Mouse (Mus musculus): ENCODE measurements around the gene Pax5. TPM values are rescaled to one million over a fixed set of nuclear protein-coding genes. Genes with fewer than 3 reads are reported as not detected.
A peak's percentile ranks its signal among the peaks of the same experiment; 100 is the strongest.
"Not testable (repeated sequence)": the region's sequence is repeated elsewhere in the genome, so short reads cannot be mapped to it uniquely, and the experiment has no call there.

The Pax5 gene
- 1 to 10 TPM in 1 of 2 experiments, not detected in 1; 2.2 TPM for polyA plus RNA-seq (2017; shearing (Covaris generic))

DNA sequence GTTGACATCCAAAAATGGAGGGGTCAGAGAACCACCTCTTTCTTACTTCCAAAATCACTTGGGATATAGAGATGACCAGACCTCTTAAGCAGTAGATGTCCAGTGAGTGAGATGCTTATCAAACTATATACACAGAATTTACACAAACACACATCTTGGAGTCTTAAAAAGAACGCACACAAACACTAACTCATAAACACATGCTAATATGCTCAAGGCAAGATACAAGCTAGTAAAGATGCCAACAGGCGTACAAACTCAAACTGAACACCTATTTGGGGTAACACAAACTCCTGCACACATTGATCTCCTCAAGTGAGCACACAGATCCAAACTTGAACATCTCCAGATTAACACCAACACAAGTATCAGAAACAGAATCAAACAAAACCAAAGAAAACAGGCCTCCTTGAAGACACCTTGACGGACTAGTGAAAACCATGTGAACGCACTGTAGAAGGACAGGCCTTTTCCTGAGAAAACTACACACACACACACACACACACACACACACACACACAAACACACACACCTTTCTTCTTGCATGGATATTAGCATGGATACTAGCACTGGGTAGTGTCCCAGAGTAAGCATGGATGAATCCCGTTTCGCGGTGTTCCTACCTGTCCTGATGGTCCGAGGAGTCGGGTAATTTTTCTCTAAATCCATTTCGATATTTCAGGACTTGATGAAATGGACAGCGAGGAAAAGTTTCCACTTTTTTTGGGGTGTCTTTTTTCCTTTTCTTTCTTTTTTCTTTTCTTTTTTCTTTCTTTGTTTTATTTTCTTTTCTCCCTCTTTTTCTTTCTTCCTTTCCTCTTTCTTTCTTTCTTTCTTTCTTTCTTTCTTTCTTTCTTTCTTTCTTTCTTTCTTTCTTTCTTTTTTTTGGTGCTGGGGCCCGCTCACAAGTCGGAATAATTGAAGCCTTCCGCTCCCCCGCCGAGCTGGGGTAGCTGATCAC is at the start of gene Pax5:
Gene Pax5, minus strand, starts transcription at position 748 of the 961 bp plus-strand sequence.
- ATAC-seq: no peak

DNA sequence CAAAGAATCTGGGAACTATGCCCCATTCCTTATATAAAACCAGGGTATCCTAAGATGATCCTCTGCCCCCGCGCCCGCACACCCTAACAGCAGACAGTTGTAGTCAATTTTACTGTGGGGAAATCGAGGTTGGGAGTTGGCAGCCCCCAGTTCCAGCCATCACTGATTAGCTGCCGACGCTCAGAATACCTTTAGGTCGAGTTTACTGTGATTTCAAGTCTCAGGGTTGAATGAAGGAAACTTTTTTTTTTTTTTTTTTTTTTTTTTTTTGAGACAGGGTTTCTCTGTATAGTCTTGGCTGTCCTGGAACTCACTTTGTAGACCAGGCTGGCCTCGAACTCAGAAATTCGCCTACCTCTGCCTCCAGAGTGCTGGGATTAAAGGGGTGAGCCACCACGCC is 46.8 kb upstream of the Pax5 start:
- not testable (repeated sequence) for ATAC-seq

DNA sequence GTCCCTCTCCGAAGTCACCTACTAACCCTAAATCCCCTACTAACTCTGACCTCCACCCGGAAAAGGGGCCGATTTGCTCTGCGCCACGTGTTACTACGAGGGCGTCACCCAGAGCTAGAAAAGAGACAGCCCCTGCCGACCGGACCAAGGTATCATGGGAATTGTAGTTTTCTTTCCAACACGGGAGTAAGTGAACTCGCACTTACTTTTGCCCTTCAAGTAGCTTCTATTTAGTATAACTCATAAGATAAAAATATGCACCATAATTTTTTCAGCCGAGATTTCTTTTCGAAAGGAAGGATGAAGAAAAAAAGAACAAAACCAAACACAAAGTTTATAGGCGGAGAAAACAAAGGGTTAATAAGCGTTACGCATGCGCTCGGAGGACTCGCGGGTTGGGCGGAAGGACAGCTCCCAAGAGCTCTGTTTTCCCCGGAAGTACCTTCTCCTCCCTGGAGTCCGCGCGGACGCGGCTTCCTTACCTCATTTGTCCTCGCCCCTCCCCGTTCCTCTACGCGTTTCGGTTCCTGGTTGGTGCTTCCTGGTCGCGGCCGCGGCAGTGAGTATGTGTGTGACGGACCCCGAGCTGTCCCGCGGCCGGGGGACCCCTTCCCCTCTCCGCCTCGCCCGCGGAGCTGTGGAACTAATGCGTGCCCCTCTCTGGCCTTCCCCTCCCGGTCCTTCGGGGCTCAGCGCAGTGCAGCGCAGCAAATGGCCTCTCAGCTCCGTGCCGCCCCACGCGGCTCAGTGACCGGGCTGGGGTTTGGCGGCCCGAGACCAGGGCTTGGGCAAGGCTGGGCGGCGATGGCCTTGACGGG is 46.1 kb upstream of the Pax5 start:
- ATAC-seq: peak; percentile 90

DNA sequence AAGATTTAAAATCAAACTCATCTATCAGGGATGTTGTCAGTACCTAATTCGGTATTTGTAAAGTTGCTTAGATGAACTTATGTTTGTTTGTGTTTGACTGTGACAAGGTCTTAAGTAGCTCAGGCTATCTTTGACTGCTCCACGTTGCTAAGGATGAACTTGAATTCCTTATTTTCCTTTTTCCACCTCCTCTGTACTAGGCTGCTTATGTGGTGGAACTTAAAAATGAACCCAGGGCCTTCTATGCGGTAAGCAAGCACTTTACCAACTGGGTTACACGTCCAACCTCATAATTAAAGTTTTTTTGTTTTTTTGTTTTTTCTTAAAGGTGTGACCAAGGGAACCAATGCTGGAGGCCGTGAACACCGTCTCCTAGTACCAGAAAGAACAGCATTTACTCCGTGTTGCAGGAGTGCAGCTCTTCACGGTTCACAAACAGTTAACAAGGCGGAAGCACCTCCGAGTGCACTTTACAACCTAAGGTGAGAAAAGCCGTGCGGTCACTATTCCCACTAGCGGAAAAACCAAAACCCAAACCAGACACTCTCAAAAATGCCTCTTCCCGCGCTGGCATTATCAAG is 45.4 kb upstream of the Pax5 start, which contains the start of gene Zcchc7:
Gene Zcchc7, plus strand, starts transcription at position 325 of the 581 bp plus-strand sequence.
- ATAC-seq: peak; percentile 34

DNA sequence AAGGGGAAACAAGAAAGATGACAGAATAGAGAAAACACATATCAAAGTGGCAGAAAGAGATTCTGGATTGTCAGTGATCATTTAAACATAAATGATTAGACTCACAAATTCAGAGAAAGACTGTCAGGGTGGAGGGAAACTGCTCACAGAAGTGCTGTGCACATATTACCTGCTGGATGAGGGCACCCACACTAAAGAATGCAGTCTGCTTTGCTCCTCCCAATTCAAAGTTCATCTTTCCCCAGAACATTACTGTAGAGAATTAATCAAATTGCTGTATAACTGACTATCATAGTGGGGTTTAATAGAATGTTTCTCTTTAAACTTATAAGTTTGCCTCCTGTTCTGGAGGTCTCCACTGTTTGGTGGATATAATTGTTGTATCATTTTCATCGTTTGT is 30.2 kb upstream of the Pax5 start:
- no peak for ATAC-seq

DNA sequence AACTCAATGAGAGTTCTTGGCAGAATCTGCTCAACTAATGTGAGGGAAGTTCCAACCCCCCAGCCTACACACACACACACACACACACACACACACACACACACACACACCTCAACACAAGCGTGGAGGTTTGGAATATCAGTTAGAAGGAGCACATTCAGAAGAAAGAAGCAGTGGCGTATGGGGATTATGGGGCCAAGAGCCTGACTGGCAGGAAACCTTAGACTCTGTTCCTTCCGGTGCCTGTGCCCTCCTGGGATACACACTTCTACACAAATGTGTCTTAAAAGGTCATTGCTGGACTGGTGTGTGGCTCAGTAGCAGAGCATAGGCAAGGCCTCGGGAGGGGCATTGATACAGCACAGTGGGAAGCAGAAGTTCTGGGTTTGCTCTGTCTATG is 10.9 kb upstream of the Pax5 start:
- no peak for ATAC-seq

DNA sequence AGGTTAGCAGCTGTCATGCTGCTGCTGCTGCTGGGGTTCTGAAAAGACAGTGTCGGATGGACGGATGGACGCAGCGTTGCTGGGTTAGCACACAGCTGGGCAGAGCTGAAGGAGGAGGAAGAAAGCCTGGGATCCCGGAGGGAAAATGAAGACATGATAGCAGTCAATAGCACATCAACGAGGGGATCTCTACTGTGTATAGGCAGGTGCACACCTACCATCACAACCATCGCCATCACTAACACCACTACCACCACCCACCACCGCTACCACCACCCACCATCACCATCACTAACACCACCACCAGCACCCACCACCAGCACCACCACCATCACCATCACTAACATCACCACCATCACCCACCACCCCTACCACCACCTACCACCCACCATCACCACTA is 9.8 kb upstream of the Pax5 start:
- ATAC-seq: no peak

DNA sequence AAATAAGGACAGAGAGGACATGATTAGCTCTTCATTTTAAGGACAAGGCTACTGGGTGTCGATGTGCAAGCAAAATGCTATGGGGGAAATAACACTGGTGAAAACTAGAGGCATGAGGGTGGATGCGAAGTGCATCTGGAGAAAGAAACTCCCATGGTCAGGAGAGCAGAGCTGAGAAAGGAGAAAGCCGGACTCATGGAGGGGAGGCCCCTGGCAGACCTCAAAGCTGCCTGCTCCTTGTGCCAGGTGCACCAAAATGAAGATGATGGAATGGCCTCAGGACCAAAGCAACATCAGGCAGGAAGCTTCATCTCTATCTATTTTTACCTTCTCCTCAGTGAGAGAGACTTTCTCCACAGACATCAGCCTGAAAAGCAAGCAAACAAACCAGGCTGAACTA is 7.4 kb upstream of the Pax5 start:
- no peak for ATAC-seq

DNA sequence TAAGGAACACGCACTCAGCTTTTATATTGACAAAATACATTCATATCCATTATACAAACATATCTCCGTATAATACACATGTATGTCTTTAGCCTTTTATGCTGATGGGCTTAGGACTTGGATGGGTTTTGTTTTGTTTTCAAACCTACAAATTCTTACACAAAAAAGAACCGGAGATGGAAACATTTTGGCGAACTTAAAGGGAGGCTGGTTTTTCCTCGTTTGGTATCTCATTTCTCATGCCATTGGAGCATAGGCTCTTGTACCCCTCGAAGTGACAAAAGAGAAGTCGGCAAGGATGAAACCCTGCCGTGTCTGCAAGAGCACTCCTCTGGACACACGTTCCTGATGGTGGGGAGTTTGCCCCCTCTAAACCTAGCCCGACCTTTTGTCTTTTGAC is 6.1 kb upstream of the Pax5 start:
- no peak for ATAC-seq

DNA sequence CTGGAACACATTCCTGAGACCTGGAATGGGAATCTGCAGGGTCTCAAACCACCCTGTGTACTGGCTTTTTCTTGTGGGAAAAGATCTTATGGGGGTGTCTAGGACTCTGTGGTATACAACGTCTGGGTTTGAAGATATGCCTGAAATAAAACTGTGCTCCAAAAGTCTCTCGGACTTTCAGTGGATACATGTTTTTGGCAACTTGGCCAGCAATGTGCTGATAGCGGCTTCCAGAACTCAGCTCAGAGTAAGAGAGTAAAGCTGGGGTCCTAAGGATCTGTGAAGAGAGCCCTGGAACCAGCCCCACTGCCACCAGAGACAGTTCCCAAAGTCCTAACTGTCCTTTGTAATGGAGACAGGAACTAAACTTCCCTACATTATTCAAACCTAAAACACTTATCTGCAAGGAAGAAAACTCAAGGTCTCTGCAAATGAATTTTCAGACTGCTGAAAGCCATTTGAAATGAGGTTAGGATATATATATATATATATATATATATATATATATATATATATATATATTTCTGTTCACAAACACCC is 5.4 kb upstream of the Pax5 start:
- no peak for ATAC-seq

DNA sequence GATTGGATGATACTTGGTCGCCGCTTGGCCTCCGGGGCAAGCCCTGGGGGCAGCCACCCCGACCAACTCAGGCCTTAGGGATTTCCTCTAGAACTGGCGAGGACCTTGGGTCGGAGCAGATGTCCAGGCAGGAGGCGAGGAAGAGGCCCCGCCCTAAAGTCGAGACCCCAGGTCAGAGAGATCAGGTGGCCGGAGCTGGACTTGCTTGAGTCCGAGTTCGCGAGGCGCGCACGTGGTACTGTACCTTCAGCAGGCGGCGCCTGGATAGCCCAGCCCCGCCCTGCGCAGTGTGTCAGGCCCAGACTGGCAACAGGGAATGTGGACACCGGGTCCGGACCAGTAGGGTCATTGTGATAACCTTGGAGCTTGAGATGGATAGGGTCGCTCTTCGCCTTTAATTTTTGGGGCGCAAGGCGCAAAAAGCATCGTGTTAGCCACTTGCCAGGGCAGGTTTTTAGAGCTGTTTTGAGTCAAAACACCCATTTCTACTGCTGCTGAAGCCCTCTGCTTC is 3.9 kb upstream of the Pax5 start:
- ATAC-seq: no peak

DNA sequence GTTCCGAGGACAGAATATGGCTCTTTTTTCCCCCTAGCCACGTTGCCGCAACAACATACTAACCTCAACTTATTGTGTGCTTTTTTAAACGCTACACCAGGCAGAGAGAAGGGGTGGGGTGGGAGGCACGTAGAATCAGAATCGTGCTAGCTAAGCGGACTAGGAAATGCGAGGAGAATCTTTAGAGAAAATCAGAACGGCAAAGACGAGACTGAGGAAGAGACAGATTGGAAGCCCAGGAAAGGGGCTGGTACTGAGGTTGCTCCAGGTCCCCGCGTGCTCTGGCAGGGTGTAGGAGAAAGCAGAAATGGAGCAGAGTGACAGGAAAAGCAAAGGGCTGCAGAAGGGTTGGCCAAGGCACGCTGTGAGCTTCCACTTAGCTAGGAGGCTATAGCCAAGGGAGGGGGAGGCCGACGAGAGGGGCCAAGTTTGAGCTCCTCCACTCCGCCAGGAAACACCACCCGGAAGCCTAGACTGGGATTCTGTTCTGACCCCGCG is 3.3 kb upstream of the Pax5 start:
- no peak for ATAC-seq

DNA sequence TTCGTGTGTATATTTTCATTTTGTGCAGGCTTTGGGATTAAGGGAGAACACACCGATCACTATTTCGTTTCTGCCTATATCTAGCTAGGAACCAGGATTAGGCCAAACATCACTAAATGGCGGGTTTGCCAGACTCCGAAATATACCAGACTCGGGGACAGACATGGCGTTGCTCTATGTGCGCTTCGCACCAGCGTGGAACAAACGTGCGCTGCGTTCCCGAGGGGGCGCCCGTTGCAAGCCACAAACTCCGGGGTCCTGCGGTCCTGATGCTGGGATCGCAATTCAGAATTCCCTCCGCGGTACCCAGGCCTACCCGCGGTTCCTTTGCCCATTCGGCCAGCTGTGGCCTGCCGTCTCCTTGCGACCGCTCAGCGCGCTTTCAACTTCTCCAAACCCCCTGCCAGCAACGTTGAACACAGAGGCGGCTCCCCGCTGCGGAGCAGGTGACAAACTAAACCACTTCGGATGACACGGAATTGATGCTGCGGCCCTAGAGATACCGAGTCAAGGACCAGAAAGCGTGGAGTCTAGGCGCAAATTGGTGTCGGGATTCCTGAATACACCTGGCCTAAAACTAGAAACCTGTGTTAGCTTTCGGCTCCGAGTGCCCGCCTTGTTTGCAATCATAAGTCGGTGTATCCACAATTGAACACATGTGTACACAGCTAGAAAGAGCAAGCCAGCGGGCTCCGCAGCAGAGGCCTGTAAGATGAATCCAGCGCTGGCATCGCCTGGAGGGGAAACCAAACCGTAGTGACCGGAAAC is 2.7 kb upstream of the Pax5 start:
- no peak for ATAC-seq

DNA sequence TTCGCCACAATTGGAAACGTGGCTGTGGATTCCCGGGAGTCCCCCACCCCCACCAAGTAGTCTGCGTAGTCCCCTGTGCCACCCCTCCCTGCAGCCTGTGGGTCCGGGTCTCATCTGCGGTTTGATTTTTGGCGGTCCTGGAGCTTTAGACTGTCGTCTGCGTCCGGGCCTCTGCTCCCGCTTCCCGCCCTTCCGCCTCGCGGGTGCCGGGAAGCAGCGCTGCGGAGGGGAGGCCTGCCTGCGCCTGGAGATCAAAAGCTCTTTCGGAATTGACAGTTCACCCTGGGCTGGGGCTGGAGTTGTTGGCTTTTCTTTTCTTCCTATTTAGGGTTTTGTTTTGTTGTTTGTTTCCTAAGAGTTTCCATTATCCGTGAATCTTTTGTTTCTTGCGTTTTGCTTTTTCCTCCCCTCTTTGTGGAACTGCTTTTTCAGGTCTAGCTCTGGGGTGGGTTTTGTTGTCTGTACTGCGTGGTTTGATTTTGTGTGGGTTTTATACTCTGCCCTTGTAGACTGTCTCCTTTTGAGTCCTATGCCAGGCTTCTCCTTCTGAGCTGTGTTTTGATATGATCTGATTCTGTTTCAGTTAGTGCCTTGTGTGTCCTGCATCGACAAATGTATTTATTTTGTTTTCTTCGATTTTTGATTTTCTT is 1.9 kb upstream of the Pax5 start:
- no peak for ATAC-seq

DNA sequence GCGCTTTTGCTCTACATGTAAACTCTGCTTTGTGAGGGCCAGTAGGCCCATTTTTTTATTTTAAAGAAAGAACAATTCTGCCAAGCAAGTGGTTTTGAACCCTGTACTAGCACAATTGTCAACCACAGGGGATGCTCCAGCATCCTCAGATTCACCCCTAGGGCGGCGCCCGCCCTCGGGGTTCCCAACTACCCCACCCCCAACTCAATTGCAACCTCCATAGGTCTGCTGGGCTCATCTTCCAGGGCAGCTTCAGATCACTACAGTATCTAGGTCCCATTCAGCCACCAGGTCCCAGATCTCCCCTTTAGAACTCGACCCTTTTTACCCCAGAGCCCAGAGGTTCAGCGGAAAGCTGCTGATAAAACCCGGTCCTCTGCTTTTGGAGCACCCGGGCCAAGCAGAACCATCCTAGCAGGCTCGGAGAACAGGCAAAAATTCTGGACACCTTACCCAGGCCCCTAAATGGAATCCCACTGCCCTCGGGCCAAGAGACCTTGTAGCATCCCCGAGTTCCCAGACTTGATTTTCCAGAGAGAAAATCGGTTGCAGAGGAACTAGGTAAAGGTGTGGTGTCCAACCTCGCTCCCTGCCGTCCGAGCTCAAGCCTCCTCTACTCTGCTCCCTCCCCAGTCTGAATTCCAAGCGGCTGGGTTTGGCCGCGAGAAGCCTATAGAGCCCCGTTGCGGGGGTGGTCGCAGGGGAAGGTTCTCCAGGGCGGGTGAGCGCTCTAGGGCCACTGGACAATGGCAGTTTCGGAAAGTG is 1.0 kb upstream of the Pax5 start:
- no peak for ATAC-seq

DNA sequence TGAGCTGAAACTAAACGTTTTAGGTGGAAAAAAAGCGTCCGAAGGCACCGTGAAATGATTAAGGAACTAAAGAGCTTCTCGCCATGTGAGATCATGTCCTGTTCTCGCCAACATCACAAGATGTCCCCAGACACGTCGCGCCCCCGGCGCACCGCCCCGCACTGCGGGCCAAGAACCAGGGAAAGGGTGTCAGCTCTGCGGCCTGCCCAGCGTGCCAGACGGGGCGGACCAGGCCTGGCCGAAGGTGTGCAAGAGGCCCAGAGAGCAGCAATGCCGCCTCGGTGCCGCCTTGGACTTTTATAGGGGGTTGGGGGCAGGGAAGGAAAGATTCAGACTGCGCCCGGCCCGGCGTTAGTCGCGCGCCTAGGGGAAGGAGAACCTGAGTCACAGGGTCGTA is 412 bp upstream of the Pax5 start:
- no peak for ATAC-seq

DNA sequence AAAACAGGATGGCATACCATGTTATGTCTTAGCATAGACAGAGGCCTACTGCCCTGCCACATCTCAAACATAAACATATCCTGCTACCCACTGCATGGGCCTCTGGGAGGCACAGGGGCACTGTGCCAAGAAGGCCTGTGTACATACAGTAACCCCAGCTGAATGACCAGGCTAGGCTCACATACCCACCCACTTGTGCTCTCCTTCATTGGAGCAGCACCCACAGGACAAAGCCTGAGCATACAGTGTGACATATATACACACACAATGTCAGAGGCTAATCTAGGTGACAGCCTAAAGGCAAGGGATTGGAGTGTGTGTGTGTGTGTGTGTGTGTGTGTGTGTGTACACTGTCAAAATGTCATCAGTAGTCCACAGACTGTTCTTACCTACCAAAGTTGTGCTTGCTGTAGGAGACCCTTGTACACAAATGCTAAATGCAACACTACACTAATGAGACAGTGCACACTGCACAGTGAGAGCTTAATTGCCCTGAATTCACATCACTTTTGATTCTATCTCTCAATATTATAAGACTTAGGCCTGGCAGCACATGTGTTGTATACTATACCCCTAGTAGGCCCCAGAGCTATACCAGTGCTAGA is 1.1 kb downstream of the Pax5 start:
- no peak for ATAC-seq

DNA sequence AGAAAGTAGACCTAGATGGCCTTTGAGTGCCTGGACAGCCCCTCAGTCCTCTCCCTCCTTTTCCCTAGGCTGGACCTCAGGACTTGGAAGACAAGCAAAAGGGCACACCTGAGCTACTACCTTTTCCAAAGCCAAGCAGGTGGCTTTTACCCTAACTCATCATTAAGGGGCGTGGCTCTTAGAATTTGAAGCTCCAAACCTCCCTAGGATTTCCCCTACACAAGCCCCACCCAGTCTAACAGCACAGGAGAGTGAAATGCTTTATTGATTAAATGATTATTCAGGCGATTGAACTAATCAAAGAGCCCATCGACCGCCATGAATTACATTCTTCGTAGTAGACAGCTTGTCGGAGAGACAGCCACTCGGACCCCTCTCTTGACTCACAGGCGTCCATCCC is 2.0 kb downstream of the Pax5 start:
- ATAC-seq: no peak

DNA sequence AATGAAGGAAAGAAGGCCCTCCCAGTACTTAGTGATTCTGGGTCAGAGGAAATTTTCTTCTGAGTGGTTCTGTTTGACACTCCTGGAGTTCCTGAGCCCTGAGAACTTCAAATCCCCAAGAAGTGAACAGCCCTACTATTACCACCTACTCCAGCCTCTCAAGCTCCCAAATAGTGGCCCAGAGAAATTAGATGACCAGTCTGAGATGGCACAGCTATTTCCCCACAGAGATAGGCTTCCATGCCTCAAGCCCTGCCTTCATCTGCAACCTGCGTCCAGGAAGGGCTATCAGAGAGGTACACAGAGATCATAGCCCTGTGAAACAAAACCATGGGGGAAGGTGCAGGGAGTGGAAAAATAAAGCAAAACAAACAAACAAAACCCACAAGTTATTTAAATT is 3.4 kb downstream of the Pax5 start:
- ATAC-seq: no peak

DNA sequence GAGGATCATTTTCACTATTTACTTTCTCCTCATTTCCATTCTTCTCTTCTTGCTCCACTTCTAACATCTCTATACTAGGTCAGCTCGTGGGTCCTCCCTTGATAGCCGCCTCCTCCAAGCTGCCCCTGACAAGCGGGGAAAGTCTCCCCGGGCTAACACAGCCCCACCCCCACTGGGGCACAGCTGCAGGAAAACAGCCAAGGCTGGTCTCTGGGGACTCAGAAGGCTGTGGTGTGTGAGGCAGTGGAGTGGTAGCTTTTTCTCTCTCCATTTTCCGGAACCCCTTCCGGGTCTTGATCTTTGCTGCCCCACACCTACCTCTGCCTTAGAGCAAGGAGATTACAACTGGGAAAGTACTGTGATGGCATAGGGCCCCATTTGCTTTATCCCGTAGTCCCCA is 4.3 kb downstream of the Pax5 start:
- no peak for ATAC-seq
